Mouse (Mus musculus) layer of hippocampus, adult 8-10 months (tissue): ENCODE measurements around the gene Mrps6. TPM values are rescaled to one million over a fixed set of nuclear protein-coding genes. Genes with fewer than 3 reads are reported as not detected.

Experiments used
- total RNA-seq, 4 experiments: library from RNA; stranded (reverse); gene quantifications; 2 replicates each; pipeline ENCODE4 v1.2.4; 2022

Gene Mrps6
- total RNA-seq, 4 experiments from 2014 or later, result 57.8 to 62.6 (median 60.6) TPM

Other genes starting within 250 kb of the Mrps6 start
- gene Gm49711, start within 50 bp of the Mrps6 start, total RNA-seq, result under 1 TPM in 1 of 4 experiments, not detected in 3; 0.39 TPM
- gene Slc5a3, start 52 bp downstream of the Mrps6 start, total RNA-seq, result 10 to 100 TPM; 31.7 to 52.8 (median 41.2) TPM
- gene Kcne2, start 234.1 kb downstream of the Mrps6 start, total RNA-seq, result 1 to 10 TPM in 2 of 4 experiments, not detected in 2; 1.2 to 1.5 TPM
- 10 to 100 TPM; 16.8 to 27.3 (median 21.0) TPM for gene Smim11, start 243.0 kb downstream of the Mrps6 start, total RNA-seq